Mouse (Mus musculus) ES-Bruce4 (cell line): Measurements from ENCODE around the gene Rtn3.

Experiments
- CTCF ChIP-seq: IDR thresholded peaks from one replicate; pipeline ENCODE4 v1.8.1; 2011; ENCODE audit warnings: low read depth, low read length
- EP300 ChIP-seq: IDR thresholded peaks from 2 replicates; pipeline ENCODE4 v1.6.1; 2011; ENCODE audit warnings: low read depth, low read length; ENCODE audit not compliant: insufficient read depth
- POLR2A ChIP-seq: IDR thresholded peaks from one replicate; pipeline ENCODE4 v1.8.1; 2011; ENCODE audit warnings: low read length; ENCODE audit not compliant: insufficient read depth

GRCm38 (mm10) chr19:7481541-7482265 lies 1.4 kb downstream of the Rtn3 start:
- TF ChIP-seq CTCF (no peak), POLR2A (no peak), EP300 (no peak)
